Mouse (Mus musculus) v-Abl transformed pro-B cells (cell line): Measurements from ENCODE around the gene Plekhg6.

ENCODE experiments used
- in situ Hi-C, 2 experiments: fragments of 400-800 bp; cut with MboI; formaldehyde crosslinking; loops; one replicate each; pipeline ENCODE4 v1.15.1; 2025; ENCODE audit not compliant: unreplicated experiment in 2 of 2

Plekhg6 gene

GRCm38 (mm10) chr6:125355197-125355741 is 25.3 kb downstream of the Plekhg6 start:
- in situ Hi-C loops: no loop called here

DNA sequence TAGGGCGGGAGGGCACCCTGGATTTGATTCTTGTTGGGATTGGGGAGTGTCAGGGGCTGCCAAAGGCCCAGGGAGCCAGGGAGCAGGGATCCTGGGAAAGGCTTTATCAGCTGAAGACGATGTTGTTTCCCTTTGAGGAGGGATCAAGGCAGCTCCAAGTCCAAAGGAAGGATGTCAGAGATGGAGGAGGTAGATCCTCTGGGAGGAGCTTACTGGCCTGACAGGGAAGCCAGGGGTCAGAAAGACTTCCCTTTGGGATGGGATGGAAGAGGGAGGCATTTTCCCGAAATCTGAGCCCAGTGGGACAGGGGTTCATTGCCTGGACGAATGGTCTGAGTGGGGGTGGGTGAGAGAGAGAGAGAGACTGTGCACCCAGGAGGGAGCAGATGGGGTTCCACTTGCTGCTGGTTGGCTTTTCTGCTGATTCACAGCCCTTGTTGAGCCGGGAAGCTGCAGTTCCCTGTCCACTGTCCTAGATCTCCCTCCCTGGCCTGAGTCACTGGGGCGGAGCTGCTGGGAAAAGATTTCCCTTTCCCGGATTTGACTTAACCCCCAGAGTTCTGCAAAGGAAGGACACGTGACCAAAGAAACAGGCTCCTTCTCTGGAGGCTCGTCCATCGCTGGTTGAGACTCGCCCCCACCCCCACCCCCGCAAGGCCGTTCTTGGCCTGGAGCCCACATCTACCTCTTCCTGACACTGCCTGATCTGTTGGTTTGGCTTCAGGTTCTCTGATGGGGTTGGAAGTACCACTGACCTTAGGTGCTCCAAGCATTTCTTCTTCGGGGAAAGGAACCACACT is 26.0 kb downstream of the Plekhg6 start:
- in situ Hi-C loops: no loop called here

DNA sequence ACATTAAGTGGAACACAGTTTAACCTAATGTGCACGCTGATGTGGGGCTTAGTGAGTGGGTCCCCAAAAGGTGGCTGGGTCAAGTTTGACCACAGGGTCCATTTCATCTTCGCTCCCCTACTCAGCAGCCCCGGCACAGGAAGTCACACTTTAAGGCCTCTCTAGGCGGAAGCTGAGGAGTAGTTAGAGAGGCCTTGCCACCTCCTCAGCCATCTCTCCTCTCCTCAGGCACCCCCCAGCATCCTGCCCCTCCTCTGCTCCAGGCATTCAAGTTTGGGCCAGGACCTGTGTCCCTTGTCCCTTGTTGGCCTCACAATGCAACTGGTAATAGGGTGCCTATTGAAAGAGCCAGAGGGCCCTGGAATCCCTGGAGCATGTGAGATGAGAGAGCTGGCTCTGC is 26.9 kb downstream of the Plekhg6 start:
- in situ Hi-C loops: no loop called here

GRCm38 (mm10) chr6:125353221-125353620 is 27.4 kb downstream of the Plekhg6 start:
- in situ Hi-C loops: no loop called here

DNA sequence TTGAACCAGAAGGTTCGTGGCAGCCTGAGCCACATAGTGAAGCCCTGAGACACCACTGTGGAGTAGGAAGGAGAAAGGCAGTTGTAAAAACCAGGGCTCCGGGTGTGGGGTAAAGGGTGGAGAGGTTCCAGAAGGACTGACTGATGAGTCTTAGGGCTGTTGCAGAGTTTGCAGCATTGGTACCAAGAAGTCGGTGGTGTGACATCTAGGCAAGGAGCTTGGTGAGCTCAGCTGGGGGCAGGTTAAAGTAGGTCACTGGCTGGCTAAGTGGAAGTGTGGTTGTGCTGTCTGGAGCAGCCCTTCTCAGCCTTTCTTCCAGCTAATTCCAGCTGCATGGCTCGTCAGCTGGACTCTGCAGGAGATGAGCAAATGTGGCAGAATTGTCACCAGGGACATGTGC is 27.8 kb downstream of the Plekhg6 start:
- in situ Hi-C loops: no loop called here

DNA sequence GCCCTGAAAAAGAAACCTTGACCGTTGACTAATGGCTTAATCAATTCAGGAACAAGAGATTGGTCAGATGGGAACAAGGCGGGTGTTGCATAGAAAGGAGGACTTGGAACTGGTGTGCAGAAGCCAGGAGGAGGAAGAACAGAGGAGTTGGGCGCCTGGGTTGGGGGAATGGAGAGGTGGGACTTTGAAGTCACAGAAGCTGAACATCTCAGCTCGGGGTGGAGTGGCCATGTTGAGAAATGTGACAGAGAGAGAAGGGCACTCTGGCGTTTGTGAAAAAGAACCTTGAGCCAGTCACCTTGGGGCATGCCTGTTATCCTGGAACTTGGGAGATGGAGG is 28.6 kb downstream of the Plekhg6 start:
- in situ Hi-C loops: no loop called here

DNA sequence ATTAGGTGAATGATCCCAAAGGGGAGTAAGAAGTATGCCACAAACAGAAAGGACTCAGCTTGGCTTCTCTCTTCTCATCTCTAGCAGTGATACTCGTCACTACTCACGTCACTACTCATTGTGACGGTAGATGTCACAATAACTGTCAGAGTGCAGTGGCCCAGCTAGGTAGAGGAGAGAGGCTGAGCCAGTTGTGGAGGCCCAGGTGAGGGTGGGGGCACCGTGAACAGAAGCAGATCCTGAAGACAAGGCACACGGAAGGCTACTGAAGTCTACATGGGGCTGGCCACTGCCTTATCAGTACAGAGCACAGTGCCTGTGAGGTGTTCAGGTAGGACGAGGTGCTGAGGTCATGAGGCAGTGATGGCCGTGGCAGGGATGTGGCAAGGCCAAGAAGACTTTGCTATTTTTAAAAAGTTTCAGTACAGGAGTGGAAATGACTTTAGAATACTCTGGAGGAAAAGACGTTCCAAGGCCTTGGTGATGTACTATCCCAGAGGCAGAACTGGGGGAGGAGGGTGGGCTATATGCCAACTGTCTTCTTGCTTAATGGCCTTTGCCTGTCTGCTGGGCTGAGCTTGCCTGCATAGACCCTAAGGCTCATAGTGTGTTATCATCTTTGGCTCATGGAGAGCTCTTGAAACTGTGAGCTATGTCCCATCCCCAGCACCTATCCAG is 29.1 kb downstream of the Plekhg6 start:
- in situ Hi-C loops: no loop called here

GRCm38 (mm10) chr6:125350995-125351324 is 29.6 kb downstream of the Plekhg6 start:
- in situ Hi-C loops: no loop called here

- in situ Hi-C loops: no loop called here
These were observed 30.2 kb downstream of the Plekhg6 start for GRCm38 (mm10) chr6:125350231-125350994.

DNA sequence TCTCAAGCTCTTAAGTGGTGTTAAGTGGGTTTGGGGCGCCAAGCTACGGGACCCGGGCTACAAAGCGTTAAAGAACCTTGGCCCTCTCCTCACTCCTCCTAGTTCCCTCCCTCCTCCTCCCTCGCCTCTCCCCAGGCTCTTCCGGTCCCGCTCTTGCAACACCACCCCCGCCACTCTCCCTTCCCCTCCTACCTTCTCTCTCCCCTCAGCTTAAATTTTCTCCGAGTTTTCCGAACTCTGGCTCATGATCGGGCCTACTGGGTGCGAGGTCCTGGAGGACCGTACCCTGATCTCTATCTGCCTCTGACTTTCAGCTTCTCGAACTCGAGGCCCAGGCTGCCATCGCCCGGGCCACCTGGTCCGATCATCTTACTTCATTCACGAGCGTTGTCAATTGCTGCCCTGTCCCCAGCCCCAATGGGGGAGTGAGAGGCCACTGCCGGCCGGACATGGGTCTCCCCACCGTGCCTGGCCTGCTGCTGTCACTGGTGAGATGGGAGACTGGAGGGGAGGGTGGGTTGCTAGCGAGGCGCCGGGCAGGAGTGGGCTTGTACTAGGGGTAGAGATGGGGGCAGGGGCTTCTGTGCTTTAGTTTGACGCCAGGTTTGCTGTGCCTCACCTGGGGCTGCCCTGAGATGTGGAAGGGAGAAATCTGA is 30.9 kb downstream of the Plekhg6 start:
- in situ Hi-C loops: no loop called here

- in situ Hi-C loops: no loop called here
These were observed 31.6 kb downstream of the Plekhg6 start, which contains the start of gene Tnfrsf1a for GRCm38 (mm10) chr6:125348721-125349574. Gene Tnfrsf1a (plus strand): TSS chr6:125349362.

DNA sequence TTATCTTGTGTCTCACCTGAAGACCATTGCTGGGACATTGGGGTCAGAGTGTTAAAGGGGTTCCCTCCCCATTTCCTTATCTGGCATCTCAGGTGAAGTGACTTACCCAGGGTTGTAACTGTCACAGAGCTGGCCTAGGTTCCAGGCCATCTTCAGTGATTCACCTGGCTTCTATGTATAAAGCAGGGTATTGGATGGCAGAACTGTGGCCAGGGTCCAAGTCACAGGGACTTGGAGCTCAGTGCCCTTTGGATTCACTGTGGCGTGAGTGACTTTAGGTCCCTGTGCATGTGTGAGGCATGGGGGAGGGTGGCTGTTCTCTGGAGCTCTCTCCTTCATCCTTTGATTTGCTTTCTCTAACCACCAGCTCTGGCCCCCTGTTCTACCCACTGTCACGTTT is 34.6 kb downstream of the Plekhg6 start:
- in situ Hi-C loops: no loop called here

DNA sequence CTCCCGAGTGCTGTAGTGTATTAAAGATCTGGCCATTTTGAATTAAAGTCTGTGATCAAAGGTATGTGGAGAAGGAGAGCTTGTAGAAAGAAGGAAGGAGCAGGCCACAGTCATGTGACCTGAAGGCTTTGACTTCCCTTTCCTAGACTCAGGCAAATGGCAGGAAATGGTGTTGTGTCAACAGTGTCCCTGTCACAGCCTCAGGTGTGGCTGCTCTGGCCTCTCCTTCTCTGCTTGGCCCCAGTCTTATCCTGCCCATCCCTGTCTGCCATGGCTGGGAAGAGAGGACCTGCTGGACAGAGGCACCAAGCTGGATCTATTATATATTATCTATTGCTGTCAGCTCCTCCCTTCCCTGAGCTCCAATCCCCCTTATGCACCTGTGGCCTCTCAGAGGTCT is 35.0 kb downstream of the Plekhg6 start:
- in situ Hi-C loops: no loop called here

DNA sequence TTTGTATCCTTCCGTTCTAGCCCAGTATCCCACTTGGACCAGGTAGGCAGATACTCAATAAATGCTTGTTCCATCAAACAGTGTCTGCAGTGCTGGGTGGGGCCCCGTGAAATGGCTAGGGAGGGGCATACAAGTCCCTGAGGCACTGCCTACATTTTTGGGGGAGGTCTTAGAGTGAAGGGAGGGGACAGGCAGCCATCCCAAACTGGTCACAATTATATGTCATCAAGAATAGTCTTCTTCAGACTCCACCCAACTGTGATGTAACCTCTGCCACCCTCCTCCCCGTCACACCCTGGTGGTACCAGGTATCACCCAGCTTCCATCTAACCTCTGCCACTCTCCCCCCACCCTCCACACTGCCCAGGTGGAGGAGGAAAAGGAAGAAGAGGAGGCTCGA is 35.7 kb downstream of the Plekhg6 start:
- in situ Hi-C loops: no loop called here

DNA sequence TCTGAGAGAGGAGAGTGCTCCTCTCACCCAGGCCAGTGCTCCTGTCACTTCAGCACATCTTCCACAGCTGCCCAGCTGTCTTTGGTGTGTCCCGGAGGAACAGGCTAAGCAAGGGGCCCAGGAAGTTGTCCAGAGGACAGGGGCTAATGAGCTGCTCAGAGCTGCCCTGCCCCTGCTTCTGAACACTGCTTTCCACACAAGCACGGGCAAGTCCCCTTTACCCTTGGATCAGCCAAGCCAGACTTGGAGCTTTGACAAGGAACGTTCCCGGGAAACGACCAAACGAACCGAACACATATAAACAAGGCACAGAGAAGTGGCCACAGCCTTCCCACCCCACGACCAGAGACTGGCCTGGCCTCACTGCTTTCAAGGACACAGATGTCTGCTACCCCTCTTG is 36.5 kb downstream of the Plekhg6 start:
- in situ Hi-C loops: no loop called here

DNA sequence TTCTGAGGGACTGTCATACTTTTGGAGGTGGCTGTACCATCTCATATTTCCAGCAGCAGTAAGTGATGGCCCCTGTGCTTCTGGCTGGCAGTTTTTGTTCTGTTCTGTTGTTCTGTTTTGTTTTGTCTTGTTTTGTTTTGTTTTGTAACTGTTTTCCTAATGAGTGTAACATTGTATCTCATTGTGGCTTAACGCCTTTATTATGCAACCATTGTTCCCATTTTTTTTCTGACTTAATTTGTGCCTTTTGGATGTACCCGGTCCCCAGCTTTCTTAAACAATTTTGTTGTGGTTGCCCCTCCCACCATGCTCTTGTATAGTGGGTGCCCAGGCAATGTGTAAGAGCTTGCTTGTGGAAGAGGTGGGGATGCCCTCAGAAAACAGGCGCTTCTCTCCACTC is 38.4 kb downstream of the Plekhg6 start:
- in situ Hi-C loops: no loop called here

- in situ Hi-C loops: no loop called here
These were observed 40.3 kb downstream of the Plekhg6 start for GRCm38 (mm10) chr6:125340244-125340643.

DNA sequence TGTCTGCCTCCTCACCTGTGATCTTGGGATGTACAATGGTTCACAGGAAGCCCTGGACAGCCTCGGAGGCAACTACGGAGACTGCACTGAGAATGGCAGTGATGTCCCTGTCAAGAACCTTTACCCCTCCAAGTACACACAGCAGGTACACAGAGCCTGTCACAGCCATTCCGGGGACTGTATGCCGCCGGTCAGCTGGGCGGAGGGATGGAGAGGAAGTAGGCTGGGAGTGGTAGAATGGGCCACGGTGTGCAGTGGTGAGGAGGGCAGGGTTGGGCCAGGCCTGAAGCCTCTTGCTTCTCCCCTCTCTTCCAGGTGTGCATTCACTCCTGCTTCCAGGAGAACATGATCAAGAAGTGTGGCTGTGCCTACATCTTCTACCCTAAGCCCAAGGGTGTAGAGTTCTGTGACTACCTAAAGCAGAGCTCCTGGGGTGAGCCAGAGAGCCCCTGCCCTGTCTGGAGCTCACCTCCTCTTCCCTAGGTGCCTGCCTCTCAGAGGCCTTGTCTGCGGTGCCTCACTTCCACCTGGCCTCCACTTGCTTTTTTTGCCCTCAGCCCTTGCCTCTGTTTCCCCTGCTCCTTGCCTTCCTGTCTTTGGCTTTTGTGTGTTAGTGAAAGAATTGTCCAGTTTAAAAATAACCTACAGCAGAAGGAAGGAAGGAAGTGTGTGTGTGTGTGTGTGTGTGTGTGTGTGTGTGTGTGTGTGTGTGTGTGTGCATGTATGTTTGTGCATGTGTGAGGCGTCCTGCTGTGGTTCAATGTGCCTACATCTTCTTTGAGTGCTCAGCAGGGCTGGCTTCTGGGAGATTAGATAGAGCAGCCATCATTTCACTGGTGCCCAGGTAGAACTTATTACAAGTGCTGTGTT is 41.6 kb downstream of the Plekhg6 start:
- in situ Hi-C loops: no loop called here

- in situ Hi-C loops: no loop called here
These were observed 46.2 kb downstream of the Plekhg6 start for GRCm38 (mm10) chr6:125334356-125334755.
